Mouse (Mus musculus) Patski (cell line): Measurements from ENCODE around the gene Efcab11. TPM values are rescaled to one million over a fixed set of nuclear protein-coding genes. Genes with fewer than 3 reads are reported as not detected.

Experiments used
- ATAC-seq: fragments of 100-300 bp; one replicate; pipeline ENCODE4 v1.8.0; 2021
- CTCF ChIA-PET: fragments of 350-600 bp; sonication (Branson Sonifier 250); formaldehyde crosslinking; loops from one replicate; lab custom pipeline; 2022; ENCODE audit warnings: inconsistent platforms; lab: Charles Lee
- POLR2A ChIA-PET: fragments of 350-600 bp; sonication (Branson Sonifier 250); formaldehyde crosslinking; loops from one replicate; lab custom pipeline; 2022; ENCODE audit warnings: antibody characterized with exemption, inconsistent platforms; lab: Charles Lee
- DNase-seq: peaks from one replicate; pipeline ENCODE4 v3.0.0-alpha.2; 2011; ENCODE audit warnings: low read depth, low spot score
- H3K27me3 ChIP-seq: fragments of 371-371 bp; one replicate; pipeline ENCODE4 v1.5.1; 2021
- CTCF ChIP-seq: fragments of 100-300 bp; IDR thresholded peaks from one replicate; pipeline ENCODE4 v1.5.1; 2021
- in situ Hi-C: fragments of 300-500 bp; cut with MboI; formaldehyde crosslinking; loops from 3 replicates; pipeline ENCODE4 v1.11.1; 2018; ENCODE audit warnings: low pct_unique_long_range_greater_than_20kb, mixed read lengths
- polyA plus RNA-seq: library from polyadenylated mRNA; unstranded; gene quantifications from one replicate; pipeline ENCODE4 v1.2.3, GENCODE M21; 2021

Gene Efcab11
- polyA plus RNA-seq, 1 experiment from 2014 or later: 3.1 TPM

GRCm38 (mm10) chr12:99694066-99694465 lies 190.2 kb downstream of the Efcab11 start:
- in situ Hi-C loops: no loop called here
- ATAC-seq (no peak), DNase-seq (no peak)
- no peaks in the 10 kb centered on the region for H3K27me3 ChIP-seq
- CTCF ChIA-PET: interaction anchor here (1.0 kb wide), 1 partner anchor 14 kb away, joined by 3 read pairs; no protein-coding TSS in a partner anchor
- TF ChIP-seq CTCF: no peak
- POLR2A ChIA-PET: no interaction called here

- no peak for TF ChIP-seq CTCF
- in situ Hi-C loops: no loop called here
- no peaks in the 10 kb centered on the region for H3K27me3 ChIP-seq
- POLR2A ChIA-PET: no interaction called here
- ATAC-seq: peak; percentile 47
- CTCF ChIA-PET: no interaction called here
- no peak for DNase-seq
These were observed 197.7 kb downstream of the Efcab11 start for GRCm38 (mm10) chr12:99686418-99686992.

- ATAC-seq: no peak
- TF ChIP-seq CTCF: no peak
- in situ Hi-C loops: no loop called here
- CTCF ChIA-PET: no interaction called here
- POLR2A ChIA-PET: no interaction called here
- no peaks in the 10 kb centered on the region for H3K27me3 ChIP-seq
- DNase-seq: no peak
These were observed 198.7 kb downstream of the Efcab11 start for GRCm38 (mm10) chr12:99685451-99686100.

GRCm38 (mm10) chr12:99681681-99682080 lies 202.6 kb downstream of the Efcab11 start:
- H3K27me3 ChIP-seq: no peaks in the 10 kb centered on the region
- in situ Hi-C loops: no loop called here
- ChIA-PET POLR2A (no interaction called here), CTCF (interaction anchor here (1.1 kb wide), 1 partner anchor 12 kb away, joined by 3 read pairs; no protein-coding TSS in a partner anchor)
- no peak for ATAC-seq
- peak; percentile 24 for DNase-seq
- TF ChIP-seq CTCF: no peak

- ChIA-PET POLR2A (no interaction called here), CTCF (no interaction called here)
- ATAC-seq (no peak), DNase-seq (no peak)
- TF ChIP-seq CTCF: no peak
- H3K27me3 ChIP-seq: no peaks in the 10 kb centered on the region
- in situ Hi-C loops: no loop called here
These were observed 212.4 kb downstream of the Efcab11 start for GRCm38 (mm10) chr12:99671866-99672191.

- POLR2A ChIA-PET: no interaction called here
These were observed 212.9 kb downstream of the Efcab11 start for GRCm38 (mm10) chr12:99671162-99671865.

GRCm38 (mm10) chr12:99670762-99671152 lies 213.5 kb downstream of the Efcab11 start:
- no peaks in the 10 kb centered on the region for H3K27me3 ChIP-seq
- no peak for TF ChIP-seq CTCF

More at GRCm38 (mm10) chr12:99671162-99671865, 212.9 kb downstream of the Efcab11 start:
- in situ Hi-C loops: no loop called here
- CTCF ChIA-PET: no interaction called here
- DNase-seq (no peak), ATAC-seq (no peak)
- no peaks in the 10 kb centered on the region for H3K27me3 ChIP-seq
- no peak for TF ChIP-seq CTCF

GRCm38 (mm10) chr12:99669976-99670761 lies 214.1 kb downstream of the Efcab11 start:
- H3K27me3 ChIP-seq: no peaks in the 10 kb centered on the region
- no peak for TF ChIP-seq CTCF
- ATAC-seq: no peak
- in situ Hi-C loops: no loop called here
- POLR2A ChIA-PET: no interaction called here
- no peak for DNase-seq
- CTCF ChIA-PET: interaction anchor here (1.2 kb wide), 1 partner anchor 12 kb away, joined by 3 read pairs; no protein-coding TSS in a partner anchor

More at GRCm38 (mm10) chr12:99670762-99671152, 213.5 kb downstream of the Efcab11 start:
- ChIA-PET POLR2A (no interaction called here), CTCF (no interaction called here)
- DNase-seq (no peak), ATAC-seq (no peak)
- in situ Hi-C loops: no loop called here

DNA sequence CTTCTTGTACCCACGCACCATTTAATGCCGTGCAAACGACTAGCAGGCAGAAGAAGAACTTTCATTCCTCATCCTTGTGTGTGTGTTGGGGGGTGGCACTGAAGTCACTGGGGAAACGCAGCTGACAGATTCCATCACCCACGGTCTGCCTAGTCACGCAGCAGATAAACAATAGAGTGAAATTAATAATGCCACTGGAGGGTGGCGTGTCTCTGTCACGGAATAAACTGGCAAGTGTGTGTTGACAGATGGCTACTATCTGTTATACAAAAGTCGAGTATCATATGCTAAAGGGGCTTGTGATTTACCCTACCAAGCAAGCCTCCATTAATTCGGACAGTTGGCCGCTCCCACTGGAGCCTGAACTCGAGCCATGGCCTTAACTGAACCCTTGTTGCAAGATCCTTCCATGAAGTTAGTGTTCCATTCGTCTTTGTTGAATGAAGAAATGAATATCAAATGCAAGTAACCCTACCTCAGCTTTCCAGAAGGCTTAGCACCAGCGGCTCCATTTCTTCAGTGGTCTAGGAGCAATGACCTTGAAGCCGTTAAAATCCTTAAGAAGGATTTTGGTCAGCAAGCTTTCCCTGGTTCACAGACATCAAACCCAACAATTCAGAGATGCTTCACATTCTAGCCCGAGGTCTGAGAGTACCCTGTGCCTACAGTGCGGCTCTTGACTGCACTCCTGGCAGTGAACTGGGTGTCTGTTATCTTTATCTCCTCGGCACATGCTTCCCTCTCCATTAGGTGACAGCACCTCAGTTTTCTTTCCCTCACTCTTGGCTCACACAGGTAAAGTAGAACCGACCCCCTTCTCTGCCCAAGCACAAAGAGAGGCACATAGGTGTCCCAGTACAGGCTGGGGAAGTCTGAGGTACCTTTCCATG lies 229.0 kb downstream of the Efcab11 start:
- CTCF ChIA-PET: no interaction called here
- H3K27me3 ChIP-seq: peaks cover 6% of the 10 kb centered on the region
- ATAC-seq: no peak
- in situ Hi-C loops: no loop called here
- POLR2A ChIA-PET: no interaction called here
- no peak for TF ChIP-seq CTCF
- DNase-seq: no peak

- no peak for TF ChIP-seq CTCF
- in situ Hi-C loops: no loop called here
- ATAC-seq (no peak), DNase-seq (no peak)
- H3K27me3 ChIP-seq: no peaks in the 10 kb centered on the region
- ChIA-PET POLR2A (no interaction called here), CTCF (no interaction called here)
These were observed 231.8 kb downstream of the Efcab11 start for GRCm38 (mm10) chr12:99652459-99652858.
